Mouse (Mus musculus): Measurements from ENCODE around the gene Spata45.

The Spata45 gene

DNA sequence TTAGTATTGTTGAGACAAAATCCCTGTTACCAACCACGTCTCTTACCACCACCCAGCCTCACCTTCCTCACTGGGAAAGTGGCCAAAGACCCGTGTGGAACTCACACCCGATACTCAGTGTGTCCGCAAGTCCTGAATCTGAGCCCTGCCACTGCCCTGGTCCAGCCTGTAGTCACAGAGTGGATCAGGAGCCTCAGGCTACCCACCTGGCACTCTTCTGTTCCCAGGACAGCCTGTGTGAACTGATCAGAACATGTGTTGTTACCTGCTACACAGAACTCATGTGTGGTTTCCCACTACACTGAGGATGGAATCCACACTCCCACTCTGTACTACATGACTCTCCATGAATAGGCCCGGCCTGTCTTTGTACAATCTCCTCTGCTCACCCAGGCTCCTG is 5.7 kb downstream of the Spata45 start:
- no peak for DNase-seq (ENCODE audit: low spot score)

DNA sequence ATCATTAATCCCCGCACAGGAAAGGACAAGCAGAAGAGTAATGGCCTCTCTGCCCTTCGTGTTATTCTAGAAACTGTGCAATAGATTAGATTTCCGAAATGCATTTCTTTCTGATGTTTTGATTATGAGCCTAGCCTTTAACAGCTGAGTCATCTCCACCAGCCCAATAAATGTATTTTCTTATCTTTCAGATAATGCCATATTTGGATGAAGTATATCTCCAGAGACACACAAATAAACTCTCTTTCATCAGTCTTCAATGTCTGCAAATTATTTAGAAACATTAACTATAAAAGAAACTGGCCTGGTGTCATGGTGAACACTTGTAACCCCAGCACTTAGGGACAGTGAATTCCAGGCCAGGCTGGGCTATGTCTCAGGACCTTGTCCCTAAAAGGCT is 6.2 kb downstream of the Spata45 start:
- no peak for DNase-seq (ENCODE audit: low spot score)

DNA sequence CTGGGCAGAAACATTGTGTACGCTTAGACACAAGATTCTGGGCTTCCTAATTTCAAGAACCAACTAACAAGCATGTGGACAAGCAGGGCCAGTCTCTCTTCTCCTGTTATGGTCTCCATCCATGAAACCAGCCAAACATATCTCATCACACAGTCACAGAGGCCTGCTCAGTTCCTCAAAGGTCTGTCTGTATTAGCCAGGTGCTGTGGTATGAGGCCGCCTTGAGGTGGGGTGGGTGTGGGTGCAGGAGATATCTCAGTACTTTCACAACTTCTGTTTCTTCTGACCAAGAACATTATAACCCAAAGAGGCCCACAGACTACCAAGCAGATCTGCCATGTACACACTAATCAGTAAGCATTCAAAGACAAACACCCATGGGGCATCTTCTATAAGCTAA is 8.8 kb downstream of the Spata45 start:
- DNase-seq (ENCODE audit: low spot score): no peak

DNA sequence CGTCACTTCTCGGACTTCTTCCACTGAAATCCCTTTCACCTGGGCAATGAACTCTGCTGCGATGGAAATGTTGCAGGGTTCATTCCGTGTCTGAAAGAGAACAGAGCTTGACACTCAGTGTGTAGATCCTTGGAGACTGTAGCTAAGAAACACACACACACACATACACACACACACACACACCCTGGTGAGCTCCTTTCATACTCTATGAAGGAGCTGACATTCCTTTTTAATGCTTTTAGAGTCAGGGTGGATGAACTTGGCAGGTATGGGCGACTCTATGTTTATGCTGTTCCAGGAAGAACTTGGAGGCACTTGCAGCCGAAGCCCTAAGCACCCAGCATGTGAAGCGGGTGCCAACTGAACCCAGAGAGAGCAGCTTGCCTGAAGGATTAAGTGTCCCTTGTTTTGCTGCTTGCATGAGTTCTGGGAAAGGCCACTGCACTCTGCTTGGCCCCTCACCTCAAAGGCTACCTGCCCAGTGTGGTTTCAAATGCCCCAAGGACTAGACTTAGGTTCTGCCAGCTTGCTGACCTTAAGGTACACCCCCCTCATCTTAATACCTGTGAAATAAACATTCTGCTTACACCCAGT is 9.9 kb downstream of the Spata45 start:
- no peak for DNase-seq (ENCODE audit: low spot score)

DNA sequence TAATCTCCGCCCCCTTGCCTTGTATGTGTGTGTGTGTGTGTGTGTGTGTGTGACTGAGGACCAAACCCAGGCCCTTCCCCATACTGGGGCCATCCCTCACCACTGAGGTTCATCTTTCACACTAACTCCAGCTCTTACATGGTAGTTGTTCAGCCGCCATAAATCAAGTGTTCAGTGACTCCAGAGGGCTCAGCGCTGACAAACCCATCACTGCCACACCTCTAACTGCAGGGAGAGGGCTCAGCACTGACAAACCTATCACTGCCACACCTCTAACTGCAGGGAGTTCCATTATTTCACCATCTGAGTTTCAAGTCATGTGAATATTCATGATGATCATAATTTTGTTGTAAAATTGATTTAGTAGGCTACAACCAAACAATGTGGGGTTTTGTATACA is 17.1 kb downstream of the Spata45 start:
- no peak for DNase-seq (ENCODE audit: low spot score)

DNA sequence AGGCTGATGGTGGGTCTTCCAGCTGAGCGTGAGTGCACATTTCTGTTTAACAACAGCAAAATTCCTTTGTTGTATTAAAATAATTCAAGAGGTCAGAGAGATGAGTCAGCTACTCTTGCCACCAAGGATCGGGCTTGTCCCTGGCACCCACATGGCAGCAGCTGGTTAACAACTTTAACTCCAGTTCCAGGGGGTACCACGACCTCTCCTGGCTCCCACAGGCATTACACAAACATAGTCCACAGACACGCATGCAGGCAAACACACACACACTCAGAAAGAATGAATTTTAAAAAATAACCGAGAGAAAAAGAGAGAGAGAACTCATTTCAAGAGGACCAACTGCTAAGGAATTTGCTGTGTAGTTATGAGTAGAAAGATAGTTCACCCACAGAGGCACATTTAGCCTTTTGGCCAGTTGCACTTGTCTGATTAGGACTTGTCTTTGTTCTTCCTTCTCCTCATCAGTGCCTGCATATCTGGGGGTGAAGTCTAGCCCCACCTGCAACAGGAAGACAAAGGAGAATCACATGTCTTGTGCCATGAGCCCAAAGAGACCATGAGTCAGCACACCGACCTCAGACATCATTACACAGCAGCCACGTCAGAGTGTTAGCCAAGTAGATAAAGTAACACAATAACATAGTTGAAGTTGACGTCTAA is 18.6 kb downstream of the Spata45 start:
- DNase-seq (ENCODE audit: low spot score): peak; percentile 57

DNA sequence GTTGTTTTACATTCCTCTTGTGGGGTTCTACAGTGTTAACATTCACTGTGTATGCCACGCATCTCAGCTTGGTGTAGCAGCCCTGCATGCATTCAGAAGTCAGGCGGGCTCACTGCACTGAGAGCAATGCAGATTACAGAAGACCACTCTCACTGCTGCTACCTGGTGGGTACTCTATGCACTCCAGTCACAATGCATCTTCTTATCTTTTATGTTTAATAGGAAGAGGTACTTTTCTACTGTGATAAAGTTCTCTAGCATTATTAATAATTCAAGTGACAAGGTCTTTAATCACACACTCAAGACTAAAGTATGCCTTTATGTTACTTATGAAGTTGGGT is 19.1 kb downstream of the Spata45 start:
- DNase-seq (ENCODE audit: low spot score): no peak

DNA sequence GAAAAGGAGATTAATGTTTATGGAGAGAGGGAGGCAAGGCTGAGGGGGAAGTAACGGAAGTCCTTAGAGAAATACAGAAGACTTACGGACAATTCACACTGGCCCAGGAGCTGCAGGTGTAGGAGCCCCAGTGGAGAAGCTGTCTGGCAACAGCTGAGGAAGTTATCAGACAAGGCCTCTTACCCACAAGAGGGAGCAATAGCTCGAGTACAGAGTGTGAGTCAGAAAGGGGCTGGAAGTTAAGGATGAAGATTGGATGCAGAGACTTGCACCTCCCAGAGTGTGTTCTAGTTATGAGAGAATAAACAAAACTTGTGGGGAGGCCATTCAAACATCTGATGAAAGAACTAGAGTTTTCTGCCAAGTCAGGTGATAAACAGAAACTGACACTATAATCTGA is 21.0 kb downstream of the Spata45 start:
- no peak for DNase-seq (ENCODE audit: low spot score)

DNA sequence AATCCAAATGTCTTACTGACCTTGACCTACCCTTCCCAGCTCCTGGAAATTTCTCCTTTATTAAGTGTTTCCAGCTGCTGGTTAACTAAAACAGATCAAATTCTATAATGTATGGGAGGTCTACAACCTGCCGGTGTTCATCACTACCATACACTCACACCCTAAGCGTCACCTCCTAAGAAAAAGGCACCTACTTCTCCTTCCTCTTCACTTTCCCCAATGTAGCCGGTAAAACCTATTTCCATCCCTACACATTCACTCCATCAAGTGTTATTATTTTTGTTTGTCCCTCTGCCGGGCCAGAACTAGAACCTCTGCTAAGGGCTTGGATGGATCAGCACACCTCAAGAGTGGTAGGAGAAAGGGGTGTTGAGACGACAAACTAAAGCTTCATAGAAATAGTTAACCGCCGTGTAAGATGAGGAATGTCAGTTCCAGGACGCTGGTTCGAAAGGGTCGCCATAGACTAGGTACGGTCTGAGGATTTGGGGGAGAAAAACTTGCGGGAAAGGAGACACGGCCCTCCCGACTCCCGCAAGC is 25.9 kb downstream of the Spata45 start:
- no peak for DNase-seq (ENCODE audit: low spot score)

DNA sequence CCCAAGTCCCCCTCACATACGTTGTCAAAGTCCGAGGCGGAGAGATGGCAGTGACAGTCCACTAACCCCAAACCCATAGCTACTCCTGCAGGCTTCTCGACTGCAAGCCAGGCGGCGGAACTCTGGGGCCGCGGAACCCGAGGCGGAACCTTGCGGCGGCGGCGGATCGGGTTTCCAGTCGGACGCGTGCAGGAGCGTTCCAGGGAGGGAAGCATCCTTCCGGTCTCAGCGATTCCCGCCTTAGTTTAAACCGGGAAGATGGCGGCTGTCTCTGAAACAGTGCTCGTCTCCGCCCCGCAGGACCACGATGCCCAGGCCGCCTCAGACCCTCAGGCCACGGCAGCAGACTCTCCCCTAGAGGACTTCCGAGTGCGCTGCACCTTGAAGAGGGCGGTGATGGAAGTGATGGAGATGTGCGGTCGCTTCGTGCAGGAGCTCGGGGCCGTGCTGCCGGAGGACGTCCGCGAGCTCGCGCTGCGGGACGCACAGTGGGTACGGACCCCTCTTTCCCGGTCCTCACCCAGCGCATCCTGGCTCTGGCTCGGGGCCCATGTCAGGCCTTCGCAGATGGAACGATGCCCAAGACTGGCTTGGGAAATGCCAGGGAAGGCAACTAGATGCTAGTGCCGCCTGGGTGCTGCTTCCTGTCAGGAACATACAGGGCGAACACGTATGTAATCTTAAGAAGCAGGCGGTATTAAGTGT is 26.5 kb downstream of the Spata45 start, which contains the start of the genes Tatdn3 and Nsl1:
TSS of gene Tatdn3 (minus strand) at position 152 of the 705 bp plus-strand sequence.
TSS of gene Nsl1 (plus strand) at position 232 of the 705 bp plus-strand sequence.
- peak; percentile 87 for DNase-seq (ENCODE audit: low spot score)

DNA sequence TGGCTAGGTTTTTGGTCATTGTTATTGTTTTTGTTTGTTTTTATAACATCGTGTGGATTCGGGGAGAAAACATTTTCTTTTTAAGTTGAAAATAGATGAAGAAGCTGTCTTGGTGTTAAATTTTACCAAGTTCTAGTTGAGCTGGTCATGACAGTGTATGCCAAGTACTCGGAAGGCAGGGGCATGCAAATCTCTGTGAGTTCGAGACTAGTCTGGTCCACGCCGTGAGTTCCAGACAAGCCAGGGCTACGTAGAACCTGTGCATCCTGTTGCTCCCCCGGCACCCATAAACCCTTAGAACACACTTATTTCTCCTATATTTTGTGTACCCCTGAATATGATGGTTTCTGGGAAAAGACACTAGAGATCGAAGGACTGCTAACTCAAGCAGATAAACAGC is 27.3 kb downstream of the Spata45 start:
- DNase-seq (ENCODE audit: low spot score): no peak

DNA sequence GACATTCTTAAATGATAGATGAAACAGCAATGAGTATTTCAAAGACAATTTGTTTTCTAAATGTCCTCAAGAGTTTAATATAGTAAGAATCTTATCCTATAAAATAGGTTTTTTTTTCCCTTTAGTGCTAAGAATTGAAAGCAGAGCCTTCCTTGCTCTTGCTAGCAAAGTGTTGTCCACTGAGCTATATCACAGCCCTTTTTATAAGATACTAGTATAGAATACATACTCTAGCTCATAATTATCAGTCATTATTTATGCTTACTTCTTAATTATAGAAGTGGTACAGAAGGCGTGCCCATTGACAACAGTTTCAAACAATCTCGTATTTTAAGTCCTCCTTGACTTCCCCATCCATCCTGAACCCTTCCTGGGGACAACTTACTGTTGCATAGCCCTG is 28.1 kb downstream of the Spata45 start:
- DNase-seq (ENCODE audit: low spot score): no peak

DNA sequence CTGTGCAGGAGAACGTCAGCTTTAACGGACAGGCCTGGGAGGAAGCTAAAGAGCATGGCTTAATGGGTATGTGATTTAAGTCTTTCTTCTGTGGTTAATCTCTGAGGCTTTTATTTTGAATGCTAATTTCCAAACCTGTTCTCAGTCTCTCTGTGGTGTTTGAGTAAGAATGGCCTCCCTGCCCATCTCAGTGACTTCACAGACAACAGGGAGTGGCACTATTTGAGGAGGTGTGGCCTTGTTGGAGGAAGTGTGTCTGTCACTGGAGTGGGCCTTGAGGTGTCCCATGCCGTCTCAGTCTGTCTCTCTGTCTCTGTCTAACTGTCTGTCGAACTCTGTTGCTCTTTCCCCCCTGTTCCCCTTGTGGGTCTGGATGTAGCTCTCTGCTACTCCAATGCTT is 28.7 kb downstream of the Spata45 start:
- DNase-seq (ENCODE audit: low spot score): no peak

DNA sequence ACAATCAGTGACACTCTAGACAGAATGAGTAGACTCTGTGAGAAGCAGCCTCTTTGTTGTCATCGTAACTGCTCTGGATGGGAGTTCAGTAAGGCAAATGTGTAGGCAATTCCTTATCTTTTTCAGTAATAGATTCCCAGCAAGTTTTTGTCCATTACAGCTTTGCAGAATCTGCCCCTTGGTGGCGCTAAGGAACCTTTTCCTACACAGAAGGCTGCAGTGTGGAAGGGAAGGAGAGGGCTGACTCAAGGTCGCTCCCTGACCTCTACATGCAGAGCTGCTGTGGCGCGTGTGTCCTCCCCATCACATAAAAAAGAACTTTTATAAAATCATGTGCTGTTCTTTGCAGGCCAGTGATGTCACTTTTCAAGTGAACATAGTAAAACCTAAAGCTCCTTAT is 31.9 kb downstream of the Spata45 start:
- no peak for DNase-seq (ENCODE audit: low spot score)

DNA sequence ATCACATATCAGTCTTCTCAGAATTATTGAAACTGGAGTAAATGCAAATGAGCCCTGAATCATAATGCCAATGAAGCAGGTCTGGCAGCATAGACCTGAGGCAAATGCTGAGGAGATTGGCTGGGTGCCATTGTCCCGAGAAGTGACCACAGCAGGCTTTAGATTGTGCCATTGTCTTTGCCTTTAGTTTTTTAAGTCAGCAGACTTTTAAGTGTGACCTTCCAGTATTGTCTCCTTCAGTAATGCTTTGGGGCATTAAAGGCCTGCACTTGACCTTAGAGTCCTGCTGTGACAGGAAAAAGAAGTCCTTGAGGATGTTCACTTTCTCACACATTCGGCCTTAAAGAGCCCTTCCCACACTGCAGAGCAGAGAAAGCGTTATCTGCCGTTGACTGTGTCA is 33.8 kb downstream of the Spata45 start:
- no peak for DNase-seq (ENCODE audit: low spot score)

DNA sequence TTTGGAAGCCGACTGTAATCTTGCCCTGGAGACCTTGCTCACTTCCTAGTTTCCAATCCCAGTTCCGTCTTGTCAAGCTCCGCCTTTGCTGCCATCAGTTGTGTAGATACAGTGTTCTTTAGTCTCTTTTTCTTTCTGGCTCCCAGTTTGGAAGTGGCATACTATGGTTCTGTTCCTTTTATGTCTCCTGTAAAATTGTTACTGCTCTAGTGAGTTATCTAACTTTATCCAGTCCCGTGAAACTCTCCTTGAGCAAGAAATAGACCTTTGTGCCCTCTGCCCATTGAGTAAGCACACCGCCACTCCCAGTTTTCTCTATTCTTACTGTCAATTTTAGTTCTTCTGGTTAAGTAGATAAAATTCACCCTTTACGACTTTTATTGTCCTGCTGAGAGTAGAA is 35.2 kb downstream of the Spata45 start:
- DNase-seq (ENCODE audit: low spot score): no peak

DNA sequence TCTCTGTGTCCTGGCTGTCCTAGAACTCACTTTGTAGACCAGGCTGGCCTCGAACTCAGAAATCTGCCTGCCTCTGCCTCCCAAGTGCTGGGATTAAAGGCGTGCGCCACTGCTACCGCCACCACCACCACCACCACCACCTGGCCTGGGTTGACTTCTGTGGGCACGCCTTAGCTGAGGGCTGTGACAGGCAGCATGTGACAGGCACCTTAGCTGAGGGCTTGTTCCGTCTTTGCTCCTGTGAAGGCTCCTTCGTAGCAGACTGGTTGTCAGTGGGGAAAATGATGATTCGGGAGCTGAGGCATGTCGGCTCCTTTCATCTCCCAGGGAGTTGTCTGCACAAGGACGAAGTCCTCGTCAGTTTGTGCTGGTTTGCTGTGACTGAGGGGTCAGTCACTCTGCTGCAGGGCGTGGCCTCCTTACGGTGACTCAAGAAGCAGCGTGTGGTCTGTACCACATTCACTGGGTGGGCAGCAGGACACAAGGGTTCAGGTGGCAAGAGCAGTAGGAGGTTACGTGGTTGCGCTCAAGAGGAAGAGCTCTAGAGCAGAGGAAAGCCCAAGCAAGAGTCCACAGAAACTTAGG is 36.0 kb downstream of the Spata45 start:
- DNase-seq (ENCODE audit: low spot score): no peak

DNA sequence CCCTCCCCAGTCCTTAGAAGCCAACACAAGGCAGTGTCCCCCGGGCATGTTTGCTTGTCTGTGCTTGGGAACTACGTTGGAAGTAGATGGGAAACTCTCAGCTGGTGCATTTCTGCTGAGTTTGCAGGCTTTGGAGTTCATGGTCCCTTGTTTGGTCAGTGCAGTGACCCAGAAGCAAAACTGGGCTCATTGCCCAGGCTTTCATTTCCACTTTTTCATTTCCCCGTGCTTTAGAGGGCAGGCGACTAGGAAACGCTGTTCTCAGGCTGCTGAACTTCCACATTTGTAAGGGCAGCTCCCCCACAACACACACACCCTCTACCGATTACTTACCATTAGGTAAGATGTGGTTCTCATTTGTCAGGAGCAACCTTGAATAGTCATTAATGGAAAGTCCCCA is 36.6 kb downstream of the Spata45 start:
- no peak for DNase-seq (ENCODE audit: low spot score)

DNA sequence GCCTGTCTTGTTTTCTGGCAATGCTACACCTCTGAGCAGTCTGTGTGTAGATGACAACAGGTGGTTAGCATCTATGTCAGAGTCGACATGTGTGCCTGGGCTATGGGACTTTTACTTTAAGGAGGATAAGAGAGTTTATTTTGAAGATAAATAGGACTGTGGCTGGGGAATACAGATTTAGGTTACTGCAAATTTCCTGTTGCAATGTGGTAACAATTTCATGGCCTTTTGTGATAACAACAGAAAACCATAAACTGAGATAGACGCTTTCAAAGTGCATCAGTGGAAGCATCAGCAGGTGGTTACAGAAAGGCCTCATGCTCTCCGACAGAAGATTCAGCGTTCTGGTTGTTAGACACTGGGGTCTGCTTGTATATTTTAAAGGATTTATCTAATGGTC is 37.0 kb downstream of the Spata45 start:
- no peak for DNase-seq (ENCODE audit: low spot score)

DNA sequence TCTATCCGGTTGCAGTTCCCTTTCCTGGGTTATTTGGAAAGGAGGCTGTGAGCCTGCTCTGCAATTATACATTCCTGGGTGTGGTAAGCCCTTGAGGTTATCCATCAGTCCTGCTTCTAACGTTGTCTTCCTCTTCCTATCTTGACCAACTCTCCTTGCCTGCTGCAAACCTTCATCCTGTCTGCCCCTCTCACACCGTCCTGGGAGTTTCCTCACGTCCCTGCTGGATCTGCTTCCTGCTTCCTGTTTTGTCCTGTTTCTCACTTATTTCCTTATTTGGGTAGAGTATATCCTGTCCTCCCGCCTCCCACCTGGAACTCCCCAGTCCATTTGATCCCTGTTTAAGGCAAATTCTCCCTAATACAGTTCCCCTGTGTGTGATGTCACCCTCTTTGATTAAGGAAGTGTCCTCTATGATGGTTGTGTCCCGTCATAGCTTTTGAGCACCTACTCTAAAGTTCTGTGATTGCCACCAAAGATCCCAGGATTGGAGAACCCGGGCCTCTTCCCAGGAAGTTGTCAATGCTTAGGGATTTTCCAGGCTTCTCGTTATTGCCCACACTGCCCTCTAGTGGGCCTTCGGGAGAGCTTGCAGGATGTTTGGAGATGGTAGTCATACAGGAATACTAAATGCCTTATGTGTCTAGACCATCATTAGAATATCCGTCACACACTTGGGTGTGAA is 38.9 kb downstream of the Spata45 start:
- DNase-seq (ENCODE audit: low spot score): no peak

DNA sequence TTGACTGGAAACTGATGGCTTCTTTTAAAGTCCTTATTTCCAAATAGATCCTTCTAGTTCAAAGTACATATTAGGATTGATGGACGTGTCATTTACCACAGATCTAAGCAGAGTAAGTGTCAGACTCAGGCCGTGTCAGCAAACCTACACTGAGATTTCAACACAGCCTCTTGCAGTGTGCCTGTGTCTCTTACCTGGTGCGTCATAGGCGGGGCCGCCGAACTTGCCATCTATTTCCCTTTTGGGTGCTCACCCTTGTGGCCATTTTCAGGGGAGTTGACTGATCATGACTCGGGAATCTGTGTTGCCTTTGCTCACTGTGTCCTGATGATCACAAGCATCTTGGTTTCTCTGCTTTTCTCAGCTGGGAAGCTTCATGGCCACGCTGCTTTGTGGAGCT is 46.8 kb downstream of the Spata45 start:
- no peak for DNase-seq (ENCODE audit: low spot score)

DNA sequence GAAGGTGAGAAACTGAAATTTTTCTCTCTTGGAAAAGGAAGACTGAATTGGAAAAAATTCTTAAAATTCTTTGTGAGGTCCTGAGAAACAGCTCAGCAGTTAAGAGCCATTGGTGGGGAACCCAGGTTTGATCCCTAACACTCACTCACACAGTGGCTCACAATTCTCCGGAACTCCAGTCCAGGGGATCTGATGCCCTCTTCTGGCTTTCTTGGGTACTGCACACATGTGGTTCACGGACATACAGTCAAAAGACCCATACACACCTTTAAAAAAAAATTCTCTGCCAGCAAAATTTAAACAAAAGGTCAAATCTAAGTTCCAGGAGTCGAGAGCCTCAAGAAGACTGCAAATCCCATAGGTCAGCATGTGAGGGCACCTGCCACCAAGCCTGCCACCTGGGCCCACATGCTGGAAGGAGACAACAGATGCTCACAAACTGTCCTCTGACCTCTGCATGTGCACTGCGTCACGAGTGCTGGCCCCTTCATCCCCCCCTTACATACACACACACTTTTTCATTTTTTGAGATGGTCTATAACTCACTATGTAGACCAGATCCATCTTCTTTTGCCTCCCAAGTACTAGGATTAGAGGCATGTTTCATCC is 48.6 kb downstream of the Spata45 start:
- DNase-seq (ENCODE audit: low spot score): peak; percentile 53
